Mouse (Mus musculus) MEL (cell line): ENCODE measurements around the gene Slc30a10. TPM values are rescaled to one million over a fixed set of nuclear protein-coding genes. Genes with fewer than 3 reads are reported as not detected.

Experiments used
- DNase-seq: peaks from one replicate; pipeline ENCODE4 v3.0.0; 2011; ENCODE audit warnings: low read depth, low spot score
- H3K27ac ChIP-seq: 2 replicates; pipeline ENCODE4 v1.5.1; 2012; ENCODE audit warnings: low read depth, mild to moderate bottlenecking, control low read depth, low read length, moderate library complexity; ENCODE audit not compliant: control insufficient read depth
- H3K27me3 ChIP-seq, 2 experiments: fragments of 150-350 bp in 1 of 2; sonication (generic) in 1 of 2; 2 replicates each; pipeline ENCODE4 v1.6.1; 2012; ENCODE audit warnings: low read length in 2 of 2, mild to moderate bottlenecking in 2 of 2, improper control_type of control experiment in 1 of 2, moderate library complexity in 1 of 2; ENCODE audit not compliant: insufficient read depth in 2 of 2, control insufficient read depth in 1 of 2
- H3K36me3 ChIP-seq, 2 experiments: 2 replicates each; pipeline ENCODE4 v1.6.1; 2012 to 2014; ENCODE audit warnings: low read length in 2 of 2, improper control_type of control experiment in 1 of 2, inconsistent platforms in 1 of 2, mild to moderate bottlenecking in 1 of 2; ENCODE audit not compliant: insufficient read depth in 2 of 2, control insufficient read depth in 1 of 2
- H3K4me1 ChIP-seq, 2 experiments: fragments of 150-350 bp in 1 of 2; sonication (generic) in 1 of 2; 2 replicates each; pipeline ENCODE4 v1.6.1; 2012; ENCODE audit warnings: low read length in 2 of 2, improper control_type of control experiment in 1 of 2, mild to moderate bottlenecking in 1 of 2; ENCODE audit not compliant: insufficient read depth in 2 of 2, control insufficient read depth in 1 of 2
- H3K4me3 ChIP-seq, 2 experiments: fragments of 150-350 bp in 1 of 2; sonication (generic) in 1 of 2; 2 replicates each; pipeline ENCODE4 v1.5.1; 2012; ENCODE audit warnings: low read depth in 2 of 2, low read length in 2 of 2, mild to moderate bottlenecking in 2 of 2, moderate library complexity in 2 of 2, control low read depth in 1 of 2, improper control_type of control experiment in 1 of 2; ENCODE audit not compliant: control insufficient read depth in 1 of 2, insufficient read depth in 1 of 2
- H3K79me2 ChIP-seq: 2 replicates; pipeline ENCODE4 v1.6.1; 2012; ENCODE audit warnings: mild to moderate bottlenecking, low read length, moderate library complexity; ENCODE audit not compliant: control insufficient read depth, poor library complexity, insufficient read depth
- H3K9ac ChIP-seq: 2 replicates; pipeline ENCODE4 v1.6.1; 2012; ENCODE audit warnings: low read depth, mild to moderate bottlenecking, control low read depth, low read length, moderate library complexity; ENCODE audit not compliant: control insufficient read depth, poor library complexity, severe bottlenecking
- H3K9me3 ChIP-seq: fragments of 150-350 bp; sonication (generic); replicated peaks from 2 replicates; pipeline ENCODE4 v1.6.1; 2012; ENCODE audit warnings: mild to moderate bottlenecking, low read length, improper control_type of control experiment, moderate library complexity; ENCODE audit not compliant: insufficient read depth
- BHLHE40 ChIP-seq: IDR thresholded peaks from 2 replicates; pipeline ENCODE4 v1.6.1; 2012; ENCODE audit warnings: low read depth, mild to moderate bottlenecking, inconsistent platforms, low read length, improper control_type of control experiment, borderline replicate concordance
- CHD2 ChIP-seq: IDR thresholded peaks from 2 replicates; pipeline ENCODE4 v1.6.1; 2011; ENCODE audit warnings: low read length, improper control_type of control experiment
- CTCF ChIP-seq, 3 experiments: IDR thresholded peaks in 2 of 3; conservative IDR thresholded peaks in 1 of 3; 2 replicates each; pipeline ENCODE4 v1.5.1; 2011 to 2012; ENCODE audit warnings: low read length in 3 of 3, low read depth in 2 of 3, mild to moderate bottlenecking in 2 of 3, improper control_type of control experiment in 1 of 3, inconsistent platforms in 1 of 3, mixed read lengths in 1 of 3, moderate library complexity in 1 of 3; ENCODE audit not compliant: control insufficient read depth in 1 of 3, insufficient read depth in 1 of 3, poor library complexity in 1 of 3, severe bottlenecking in 1 of 3
- E2F4 ChIP-seq: IDR thresholded peaks from 2 replicates; pipeline ENCODE4 v1.6.1; 2011; ENCODE audit warnings: low read depth, low read length, improper control_type of control experiment, borderline replicate concordance
- ELF1 ChIP-seq: IDR thresholded peaks from 2 replicates; pipeline ENCODE4 v1.6.1; 2014; ENCODE audit warnings: low read depth, mild to moderate bottlenecking, inconsistent platforms, low read length, improper control_type of control experiment, moderate library complexity
- EP300 ChIP-seq, 2 experiments: IDR thresholded peaks; 2 replicates each; pipeline ENCODE4 v1.6.1; 2011; ENCODE audit warnings: improper control_type of control experiment in 2 of 2, low read length in 2 of 2, low read depth in 1 of 2, mild to moderate bottlenecking in 1 of 2
- ETS1 ChIP-seq: IDR thresholded peaks from 2 replicates; pipeline ENCODE4 v1.6.1; 2012; ENCODE audit warnings: low read depth, mild to moderate bottlenecking, inconsistent platforms, low read length, improper control_type of control experiment, moderate library complexity
- GATA1 ChIP-seq: IDR thresholded peaks from 2 replicates; pipeline ENCODE4 v1.6.1; 2011; ENCODE audit warnings: low read depth, low read length, improper control_type of control experiment
- JUND ChIP-seq: IDR thresholded peaks from 2 replicates; pipeline ENCODE4 v1.6.1; 2011; ENCODE audit warnings: low read depth, mild to moderate bottlenecking, improper control_type of control experiment, low read length
- KAT2A ChIP-seq: conservative IDR thresholded peaks from 2 replicates; pipeline ENCODE4 v1.6.1; 2012; ENCODE audit warnings: low read depth, low read length, improper control_type of control experiment, inconsistent platforms
- MAFK ChIP-seq: IDR thresholded peaks from 2 replicates; pipeline ENCODE4 v1.6.1; 2011; ENCODE audit warnings: low read depth, mild to moderate bottlenecking, low read length, improper control_type of control experiment, borderline replicate concordance
- MAX ChIP-seq: IDR thresholded peaks from 2 replicates; pipeline ENCODE4 v1.6.1; 2011; ENCODE audit warnings: low read length, improper control_type of control experiment
- MAZ ChIP-seq: IDR thresholded peaks from 2 replicates; pipeline ENCODE4 v1.6.1; 2012; ENCODE audit warnings: low read depth, mild to moderate bottlenecking, inconsistent platforms, low read length, improper control_type of control experiment
- MYB ChIP-seq: IDR thresholded peaks from 2 replicates; pipeline ENCODE4 v1.6.1; 2011; ENCODE audit warnings: mild to moderate bottlenecking, low read depth, low read length, improper control_type of control experiment
- POLR2A ChIP-seq, 2 experiments: IDR thresholded peaks; 2 replicates each; pipeline ENCODE4 v1.6.1; 2011 to 2012; ENCODE audit warnings: low read length in 2 of 2, mild to moderate bottlenecking in 2 of 2, control low read depth in 1 of 2, improper control_type of control experiment in 1 of 2, low read depth in 1 of 2, moderate library complexity in 1 of 2; ENCODE audit not compliant: control insufficient read depth in 1 of 2, insufficient read depth in 1 of 2, poor library complexity in 1 of 2
- RCOR1 ChIP-seq: IDR thresholded peaks from 2 replicates; pipeline ENCODE4 v1.6.1; 2012; ENCODE audit warnings: low read depth, mild to moderate bottlenecking, inconsistent platforms, low read length, improper control_type of control experiment
- SIN3A ChIP-seq: IDR thresholded peaks from 2 replicates; pipeline ENCODE4 v1.6.1; 2012; ENCODE audit warnings: low read length, improper control_type of control experiment, inconsistent platforms
- SMC3 ChIP-seq: IDR thresholded peaks from 2 replicates; pipeline ENCODE4 v1.6.1; 2011; ENCODE audit warnings: low read depth, low read length, improper control_type of control experiment
- TAL1 ChIP-seq: IDR thresholded peaks from 2 replicates; pipeline ENCODE4 v1.6.1; 2012; ENCODE audit warnings: mild to moderate bottlenecking, inconsistent platforms, low read length, moderate library complexity, mixed read lengths
- TBP ChIP-seq: IDR thresholded peaks from 2 replicates; pipeline ENCODE4 v1.8.0; 2011; ENCODE audit warnings: low read depth, low read length, improper control_type of control experiment
- TCF12 ChIP-seq: IDR thresholded peaks from 2 replicates; pipeline ENCODE4 v1.6.1; 2014; ENCODE audit warnings: low read depth, mild to moderate bottlenecking, inconsistent platforms, low read length, improper control_type of control experiment, moderate library complexity
- ZC3H11A ChIP-seq: IDR thresholded peaks from 2 replicates; pipeline ENCODE4 v1.6.1; 2012; ENCODE audit warnings: low read depth, mild to moderate bottlenecking, inconsistent platforms, low read length, improper control_type of control experiment
- ZMIZ1 ChIP-seq: IDR thresholded peaks from 2 replicates; pipeline ENCODE4 v1.6.1; 2012; ENCODE audit warnings: low read depth, mild to moderate bottlenecking, inconsistent platforms, low read length, improper control_type of control experiment, moderate library complexity
- ZNF384 ChIP-seq: IDR thresholded peaks from 2 replicates; pipeline ENCODE4 v1.6.1; 2012; ENCODE audit warnings: low read depth, mild to moderate bottlenecking, inconsistent platforms, low read length, improper control_type of control experiment
- polyA plus RNA-seq, 2 experiments: library from polyadenylated mRNA; stranded (reverse) in 1 of 2; unstranded in 1 of 2; fragments of >175 nt in 1 of 2; fragments of >200 nt in 1 of 2; gene quantifications; 2 replicates each; pipeline versions ENCODE4 v1.2.1 to v1.2.4; 2012; ENCODE audit warnings: low replicate concordance in 2 of 2, low read depth in 1 of 2; ENCODE audit not compliant: insufficient read length in 2 of 2, insufficient read depth in 1 of 2, missing spikeins in 1 of 2
- total RNA-seq: library from RNA; depleted of rRNA; stranded (reverse); fragments of 300-350 nt; gene quantifications from 2 replicates; pipeline ENCODE4 v1.2.3, GENCODE M21; 2012

The Slc30a10 gene
- total and polyA plus RNA-seq, 3 experiments = 2.1 to 7.9 TPM; not detected in 1

GRCm38 (mm10) chr1:185472730-185473129 is 18.1 kb downstream of the Slc30a10 start:
- no peak for DNase-seq
- TF ChIP-seq TCF12 (no peak), CHD2 (no peak), JUND (no peak), ELF1 (no peak), TBP (no peak), E2F4 (no peak), POLR2A (IDR thresholded peaks at IDR 0.05; ENCODE audit: control insufficient read depth in 1 of 2, insufficient read depth in 1 of 2, low read depth in 1 of 2, low read length in 2 of 2, poor library complexity in 1 of 2) (no peak), ZC3H11A (no peak)
- peaks cover 16 to 46% of the 10 kb centered on the region in 2 experiments for H3K4me1 ChIP-seq
- H3K79me2 ChIP-seq = no peaks in the 10 kb centered on the region
- H3K4me3 ChIP-seq = no peak overlapping the region
- H3K27ac ChIP-seq = peak overlapping the region; percentile 79
- no peak overlapping the region for H3K9ac ChIP-seq
- H3K27me3 ChIP-seq = no peaks in the 10 kb centered on the region
- H3K36me3 ChIP-seq = peaks cover 0 to 39% of the 10 kb centered on the region in 2 experiments; a peak in 2 of 4 replicates
- no peaks in the 10 kb centered on the region for H3K9me3 ChIP-seq

- Histone ChIP-seq H3K9ac (no peak overlapping the region), H3K4me3 (no peak overlapping the region), H3K36me3 (peaks cover 0 to 39% of the 10 kb centered on the region in 2 experiments; a peak in 2 of 4 replicates), H3K4me1 (peaks cover 16 to 46% of the 10 kb centered on the region in 2 experiments), H3K27ac (0 out of 2 replicates have a peak overlapping the region, but pooled peaks have one; percentile 33), H3K27me3 (no peaks in the 10 kb centered on the region), H3K9me3 (no peaks in the 10 kb centered on the region), H3K79me2 (no peaks in the 10 kb centered on the region)
- DNase-seq = peak; percentile 38
- TF ChIP-seq SIN3A (no peak), TAL1 (peak; percentile 26), RCOR1 (0 out of 2 replicates have a peak, but pooled peaks have one; percentile 47), BHLHE40 (0 out of 2 replicates have a peak, but pooled peaks have one; percentile 34), CHD2 (no peak), MAZ (0 out of 2 replicates have a peak, but pooled peaks have one; percentile 42), EP300 (IDR thresholded peaks at IDR 0.05; ENCODE audit: low read depth in 1 of 2, low read length in 2 of 2) (peak; percentile 46 to 51; a peak in 3 of 4 replicates), ZMIZ1 (no peak), TCF12 (peak; percentile 74), ZNF384 (peak; percentile 83)
These were observed 18.8 kb downstream of the Slc30a10 start for GRCm38 (mm10) chr1:185473437-185473836.

GRCm38 (mm10) chr1:185479861-185480260 is 25.2 kb downstream of the Slc30a10 start:
- DNase-seq = no peak
- TF ChIP-seq KAT2A (no peak), ELF1 (no peak), TAL1 (no peak), GATA1 (no peak), E2F4 (no peak), SMC3 (no peak), MAX (no peak), CHD2 (no peak), ETS1 (no peak), BHLHE40 (no peak), RCOR1 (no peak), MAFK (no peak), CTCF (IDR thresholded peaks at IDR 0.05 in 2 of 3, conservative IDR thresholded peaks at IDR 0.05 in 1 of 3; ENCODE audit: control insufficient read depth in 1 of 3, insufficient read depth in 1 of 3, low read depth in 2 of 3, low read length in 3 of 3, poor library complexity in 1 of 3, severe bottlenecking in 1 of 3) (no peak), MYB (no peak)
- no peak overlapping the region for H3K27ac ChIP-seq
- no peaks in the 10 kb centered on the region for H3K79me2 ChIP-seq
- H3K27me3 ChIP-seq = peaks cover 0 to 5% of the 10 kb centered on the region in 2 experiments; a peak in 3 of 4 replicates
- no peaks in the 10 kb centered on the region for H3K36me3 ChIP-seq
- H3K4me3 ChIP-seq = no peak overlapping the region
- no peak overlapping the region for H3K9ac ChIP-seq
- no peaks in the 10 kb centered on the region for H3K9me3 ChIP-seq
- H3K4me1 ChIP-seq = no peaks in the 10 kb centered on the region
